Mouse (Mus musculus): ENCODE data around the gene Mb. TPM values are rescaled to one million over a fixed set of nuclear protein-coding genes. Genes with fewer than 3 reads are reported as not detected.

Mb gene
- polyA plus RNA-seq, 1 experiment from 2014 or later, result 0.37 TPM

DNA sequence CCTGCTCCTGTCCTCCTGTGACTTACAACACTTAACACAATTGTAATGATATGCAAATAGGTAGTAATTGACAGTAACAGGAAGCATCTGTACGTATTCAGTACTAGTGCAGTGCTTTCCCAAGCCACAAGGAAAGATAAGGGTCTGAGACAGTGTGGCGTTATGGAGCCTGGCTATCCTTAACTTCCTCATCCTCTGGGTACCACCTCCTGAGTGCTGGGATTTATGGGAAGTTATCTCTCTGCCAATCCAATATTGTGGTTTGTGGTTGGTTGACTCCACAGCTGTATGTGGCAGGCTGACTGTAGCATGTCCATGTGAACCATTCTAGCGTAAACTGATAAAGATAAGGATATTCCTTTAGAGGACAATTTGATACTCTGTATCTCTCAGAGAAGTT, 9.7 kb downstream of the Mb start:
- Histone ChIP-seq H3K4me2 (no peak overlapping the region), H3K27ac (replicated peaks) (no peak overlapping the region), H3K4me1 (replicated peaks) (peaks cover 6% of the 10 kb centered on the region; the same call in 1 of the 2 replicates), H3K4me3 (replicated peaks) (no peak overlapping the region), H3K36me3 (replicated peaks) (no peaks in the 10 kb centered on the region), H3K27me3 (peaks cover 15% of the 10 kb centered on the region; the same call in 1 of the 2 replicates), H3K9ac (no peak overlapping the region), H3K9me3 (replicated peaks) (no peaks in the 10 kb centered on the region)
- WGBS (ENCODE audit: insufficient replicate concordance), result 13% methylated on average over 3 of the region's 3 CpGs
- ATAC-seq (ENCODE audit: insufficient read depth), result no peak

DNA sequence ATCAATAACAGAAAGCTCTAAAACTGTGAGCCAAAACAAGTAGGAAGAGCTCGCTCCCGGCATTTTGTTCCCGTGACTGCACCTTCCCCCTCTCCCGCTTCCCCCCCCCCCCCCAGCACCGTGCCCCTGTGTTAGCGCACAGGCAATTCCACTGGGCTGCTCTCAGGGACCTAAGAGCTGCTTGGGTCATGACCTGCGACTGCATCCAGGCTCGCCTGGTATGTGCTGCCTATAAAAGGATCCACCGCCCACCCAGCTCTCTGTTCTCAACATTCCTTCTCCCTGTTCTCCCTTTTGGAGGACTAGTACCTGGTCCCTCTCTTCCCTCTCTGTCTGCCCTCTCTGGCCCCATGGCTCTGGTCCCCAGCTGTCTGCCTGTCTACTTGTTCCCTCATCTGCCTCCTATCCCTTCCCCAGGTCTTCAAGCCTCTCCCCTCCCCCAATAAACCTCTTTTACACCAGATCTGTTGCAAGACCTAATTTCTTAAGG, 11.2 kb downstream of the Mb start:
- H3K27ac ChIP-seq (replicated peaks), result no peak overlapping the region
- peaks cover 10% of the 10 kb centered on the region for H3K4me1 ChIP-seq (replicated peaks)
- no peaks in the 10 kb centered on the region for H3K9me3 ChIP-seq (replicated peaks)
- 72% methylated on average over 9 of the region's 9 CpGs for WGBS (ENCODE audit: insufficient replicate concordance)
- no peak overlapping the region for H3K4me3 ChIP-seq (replicated peaks)
- no peak for ATAC-seq (ENCODE audit: insufficient read depth)
- H3K36me3 ChIP-seq (replicated peaks), result no peaks in the 10 kb centered on the region
- H3K9ac ChIP-seq, result no peak overlapping the region
- H3K27me3 ChIP-seq, result peaks cover 15% of the 10 kb centered on the region; the same call in 1 of the 2 replicates
- H3K4me2 ChIP-seq, result no peak overlapping the region

DNA sequence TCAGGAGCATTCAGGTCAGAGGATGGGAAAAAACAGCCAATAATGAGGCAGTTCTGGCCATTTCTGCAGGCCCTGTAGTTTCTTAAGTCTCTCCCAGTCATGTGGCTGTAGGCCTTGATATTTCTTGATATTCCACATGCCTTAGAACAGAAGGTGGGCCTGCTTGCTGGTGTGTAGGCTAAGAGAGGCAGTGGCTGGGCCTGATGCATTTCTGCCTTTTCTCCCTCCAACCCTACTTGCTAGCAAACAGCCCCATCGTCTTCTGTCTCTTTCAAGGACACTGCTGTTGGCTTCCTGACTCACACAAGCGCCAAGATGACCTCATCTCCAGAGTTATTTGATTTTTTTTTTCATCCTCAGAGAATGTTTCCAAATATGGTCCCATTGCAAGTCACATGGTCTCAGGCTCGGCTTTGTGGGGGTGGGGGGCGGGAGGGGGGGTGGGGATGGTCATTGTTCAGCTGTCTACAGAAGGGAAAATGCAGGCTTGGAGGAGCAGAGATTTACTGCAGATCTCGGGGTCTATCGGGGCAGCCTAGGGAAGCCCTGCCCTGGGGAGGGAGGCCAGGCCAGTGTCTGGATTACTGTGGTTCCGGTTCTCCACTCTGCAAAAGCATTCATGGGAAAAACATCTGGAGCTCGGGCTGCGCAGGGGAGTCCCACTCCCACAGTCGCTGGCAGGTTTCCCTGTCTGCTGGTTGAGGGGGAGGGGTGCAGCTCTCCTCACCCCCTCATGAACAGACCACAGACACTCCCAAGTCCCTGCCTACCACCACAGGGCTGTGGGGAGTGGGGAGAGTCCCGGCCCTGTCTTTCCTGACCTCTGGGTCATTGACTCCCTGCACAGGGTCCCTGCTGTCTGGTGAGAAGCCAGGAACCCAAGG, 12.9 kb downstream of the Mb start:
- Histone ChIP-seq H3K36me3 (replicated peaks) (no peaks in the 10 kb centered on the region), H3K9me3 (replicated peaks) (no peaks in the 10 kb centered on the region), H3K27ac (replicated peaks) (peak overlapping the region; percentile 9; the same call in 1 of the 2 replicates), H3K4me1 (replicated peaks) (peaks cover 10% of the 10 kb centered on the region), H3K4me3 (replicated peaks) (no peak overlapping the region), H3K4me2 (no peak overlapping the region), H3K27me3 (peaks cover 15% of the 10 kb centered on the region; the same call in 1 of the 2 replicates), H3K9ac (no peak overlapping the region)
- WGBS (ENCODE audit: insufficient replicate concordance), result 8% methylated on average over 11 of the region's 11 CpGs
- no peak for ATAC-seq (ENCODE audit: insufficient read depth)

DNA sequence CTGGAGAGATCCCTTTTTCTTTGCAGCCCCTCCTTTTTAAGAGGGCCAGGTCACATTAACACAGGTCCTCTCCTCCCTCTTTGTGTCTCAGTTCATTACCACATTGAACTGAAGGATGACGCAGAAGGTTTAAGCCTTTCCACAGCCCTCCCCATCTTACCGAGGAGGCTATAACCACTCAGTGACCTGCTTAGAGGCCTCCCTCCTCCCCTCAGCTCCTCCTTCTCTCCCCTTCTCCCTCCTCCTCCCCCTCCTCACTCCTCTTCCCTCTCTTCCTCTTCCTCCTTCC, 13.5 kb downstream of the Mb start:
- H3K9me3 ChIP-seq (replicated peaks), result no peaks in the 10 kb centered on the region
- no peak for ATAC-seq (ENCODE audit: insufficient read depth)
- H3K36me3 ChIP-seq (replicated peaks), result no peaks in the 10 kb centered on the region
- no peak overlapping the region for H3K4me2 ChIP-seq
- H3K4me1 ChIP-seq (replicated peaks), result peaks cover 10% of the 10 kb centered on the region
- WGBS (ENCODE audit: insufficient replicate concordance), result 48% methylated on average over 2 of the region's 2 CpGs
- H3K27ac ChIP-seq (replicated peaks), result 0 out of 2 replicates have a peak overlapping the region, but pooled peaks have one; percentile 9
- no peak overlapping the region for H3K4me3 ChIP-seq (replicated peaks)
- no peak overlapping the region for H3K9ac ChIP-seq
- H3K27me3 ChIP-seq, result peaks cover 15% of the 10 kb centered on the region; the same call in 1 of the 2 replicates

DNA sequence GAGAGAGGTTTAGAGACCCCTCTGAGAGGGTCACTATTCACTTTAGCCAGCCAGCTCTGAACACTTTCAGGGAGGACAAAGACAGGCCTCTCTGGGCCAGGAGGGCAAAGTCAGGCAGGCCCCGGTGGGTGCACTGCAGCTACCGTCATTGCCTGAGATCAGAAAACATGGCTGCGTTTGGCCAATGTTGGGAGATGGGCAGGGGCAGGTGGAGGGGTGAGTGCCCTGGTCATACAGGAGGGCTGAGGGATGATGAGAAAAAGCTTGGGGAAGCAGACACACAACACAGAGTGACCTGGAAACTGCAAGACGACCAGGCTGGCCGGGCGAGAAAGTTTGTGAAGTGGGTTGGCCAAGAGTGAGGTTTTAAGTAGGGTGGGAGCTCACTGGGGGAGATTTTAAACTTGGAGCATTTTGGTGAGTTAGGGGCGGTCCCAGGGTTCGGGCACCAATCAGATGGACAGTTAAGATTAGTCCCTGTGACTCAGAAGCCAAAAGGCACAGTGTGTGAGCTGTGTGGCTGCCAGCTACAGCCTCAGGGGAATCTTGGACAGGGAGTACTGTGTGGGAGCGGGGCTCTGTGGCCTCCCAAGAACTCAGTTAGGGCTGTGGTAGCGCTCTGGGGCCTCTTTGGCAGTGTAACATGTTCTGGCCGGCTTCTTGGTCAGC, 14.0 kb downstream of the Mb start:
- H3K9me3 ChIP-seq (replicated peaks), result no peaks in the 10 kb centered on the region
- no peak for ATAC-seq (ENCODE audit: insufficient read depth)
- H3K4me3 ChIP-seq (replicated peaks), result no peak overlapping the region
- H3K9ac ChIP-seq, result no peak overlapping the region
- H3K27me3 ChIP-seq, result peaks cover 15% of the 10 kb centered on the region; the same call in 1 of the 2 replicates
- H3K4me2 ChIP-seq, result no peak overlapping the region
- 0 out of 2 replicates have a peak overlapping the region, but pooled peaks have one; percentile 9 for H3K27ac ChIP-seq (replicated peaks)
- no peaks in the 10 kb centered on the region for H3K36me3 ChIP-seq (replicated peaks)
- 61% methylated on average over 11 of the region's 11 CpGs for WGBS (ENCODE audit: insufficient replicate concordance)
- H3K4me1 ChIP-seq (replicated peaks), result peaks cover 10% of the 10 kb centered on the region

DNA sequence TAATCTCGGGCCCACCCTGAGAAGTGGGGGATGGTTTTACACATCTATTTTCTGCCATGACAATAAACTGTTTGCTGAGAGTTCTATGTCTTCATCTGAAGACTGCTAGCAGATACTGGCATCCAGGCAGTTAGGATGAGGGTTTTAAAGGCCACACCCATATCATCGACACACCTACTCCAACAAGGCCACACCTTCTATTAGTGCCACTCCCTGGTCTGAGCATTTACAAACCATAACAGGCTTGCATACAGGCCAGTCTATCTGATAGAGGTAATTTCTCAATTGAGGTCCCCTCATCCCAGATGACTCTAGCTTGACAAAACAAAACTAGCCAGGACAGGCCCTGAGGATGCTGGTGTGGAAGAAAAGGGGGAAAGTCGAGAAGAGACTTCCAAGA, 14.8 kb downstream of the Mb start:
- Histone ChIP-seq H3K27ac (replicated peaks) (no peak overlapping the region), H3K4me2 (no peak overlapping the region), H3K36me3 (replicated peaks) (no peaks in the 10 kb centered on the region), H3K27me3 (peaks cover 15% of the 10 kb centered on the region; the same call in 1 of the 2 replicates), H3K9ac (no peak overlapping the region), H3K4me1 (replicated peaks) (peaks cover 10% of the 10 kb centered on the region), H3K9me3 (replicated peaks) (no peaks in the 10 kb centered on the region), H3K4me3 (replicated peaks) (no peak overlapping the region)
- ATAC-seq (ENCODE audit: insufficient read depth), result no peak
- WGBS (ENCODE audit: insufficient replicate concordance), result 44% methylated on average over 3 of the region's 3 CpGs

DNA sequence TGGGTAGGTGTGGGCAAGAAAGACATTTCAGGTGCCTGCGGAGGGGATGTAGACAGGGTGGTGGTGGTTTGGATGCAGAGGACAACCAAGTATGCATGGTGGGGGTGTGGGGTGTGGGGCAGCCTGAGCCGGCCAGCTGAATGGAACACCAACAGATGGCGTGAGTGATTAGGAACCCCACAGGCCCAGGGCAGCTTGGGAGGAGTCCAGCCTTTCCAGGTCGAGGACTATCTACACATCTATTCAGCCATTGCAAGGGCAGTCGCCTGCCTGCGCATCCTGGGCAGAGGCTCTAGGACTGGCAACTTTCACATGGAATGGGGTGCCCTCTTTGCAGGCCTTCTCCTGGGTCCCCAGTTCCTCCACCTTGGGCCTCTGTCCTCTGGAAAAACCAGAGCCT, 15.9 kb downstream of the Mb start:
- Histone ChIP-seq H3K4me3 (replicated peaks) (no peak overlapping the region), H3K27me3 (peaks cover 12% of the 10 kb centered on the region; the same call in 1 of the 2 replicates), H3K9me3 (replicated peaks) (no peaks in the 10 kb centered on the region), H3K4me1 (replicated peaks) (peaks cover 10% of the 10 kb centered on the region), H3K27ac (replicated peaks) (no peak overlapping the region), H3K9ac (no peak overlapping the region), H3K4me2 (no peak overlapping the region), H3K36me3 (replicated peaks) (no peaks in the 10 kb centered on the region)
- ATAC-seq (ENCODE audit: insufficient read depth), result no peak
- 48% methylated on average over 6 of the region's 6 CpGs for WGBS (ENCODE audit: insufficient replicate concordance)

DNA sequence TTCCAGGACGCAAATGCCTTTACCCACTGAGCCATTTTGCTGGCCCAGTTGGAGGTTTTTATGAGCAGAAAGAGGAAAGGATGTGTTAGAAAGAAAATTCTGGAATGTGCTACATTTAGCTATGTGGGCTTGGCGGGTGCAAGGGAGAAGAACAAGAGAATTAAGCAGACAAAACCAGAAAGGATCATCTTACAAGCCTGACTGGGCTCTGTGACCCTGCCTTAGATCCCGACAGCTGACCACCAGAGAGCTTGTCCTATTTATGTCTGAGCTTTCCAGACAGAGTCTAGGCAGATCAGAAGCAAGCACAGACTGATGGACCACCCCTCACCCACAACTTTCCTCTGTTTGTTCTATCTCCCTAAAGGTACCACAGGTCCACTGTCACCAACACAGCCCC, 19.2 kb downstream of the Mb start:
- no peak overlapping the region for H3K4me3 ChIP-seq (replicated peaks)
- H3K9ac ChIP-seq, result no peak overlapping the region
- no peak for ATAC-seq (ENCODE audit: insufficient read depth)
- peaks cover 9% of the 10 kb centered on the region for H3K4me1 ChIP-seq (replicated peaks)
- 45% methylated on average over 3 of the region's 3 CpGs for WGBS (ENCODE audit: insufficient replicate concordance)
- H3K4me2 ChIP-seq, result no peak overlapping the region
- H3K36me3 ChIP-seq (replicated peaks), result no peaks in the 10 kb centered on the region
- no peaks in the 10 kb centered on the region for H3K9me3 ChIP-seq (replicated peaks)
- no peaks in the 10 kb centered on the region for H3K27me3 ChIP-seq
- H3K27ac ChIP-seq (replicated peaks), result no peak overlapping the region

DNA sequence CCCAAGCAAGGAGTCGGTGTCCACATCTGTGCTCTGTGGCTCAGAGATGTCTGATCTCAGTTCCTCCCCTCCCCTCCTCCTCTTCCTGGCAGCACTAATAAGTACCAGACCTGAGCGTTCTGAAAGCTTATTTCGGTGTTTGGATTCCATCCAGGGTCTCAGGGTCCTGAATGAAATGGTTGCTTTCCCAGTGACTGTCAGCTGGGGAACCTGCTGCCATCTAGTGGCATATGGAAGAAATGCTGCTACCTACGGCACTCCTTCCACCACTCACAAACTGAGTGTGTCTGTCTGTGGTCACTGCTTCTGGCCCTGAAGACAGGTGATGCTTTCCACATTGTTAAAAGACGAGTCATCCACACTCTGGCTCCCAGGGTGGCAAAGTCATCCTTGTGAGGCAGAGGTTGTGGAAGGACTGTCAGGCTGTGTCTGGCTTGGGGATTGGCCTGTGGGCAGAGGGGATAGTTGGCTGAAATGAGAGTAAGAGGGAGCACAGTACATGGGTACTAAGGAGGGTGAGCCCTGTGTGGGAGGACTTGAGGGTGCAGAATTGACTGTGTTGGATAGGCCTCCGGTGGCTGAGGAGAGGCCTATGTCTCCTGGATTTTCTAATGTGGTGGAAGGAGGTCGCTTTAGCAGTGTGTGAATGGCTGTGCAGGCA, 21.0 kb downstream of the Mb start:
- Histone ChIP-seq H3K4me3 (replicated peaks) (no peak overlapping the region), H3K9me3 (replicated peaks) (no peaks in the 10 kb centered on the region), H3K27me3 (no peaks in the 10 kb centered on the region), H3K36me3 (replicated peaks) (no peaks in the 10 kb centered on the region), H3K9ac (no peak overlapping the region), H3K27ac (replicated peaks) (no peak overlapping the region), H3K4me1 (replicated peaks) (no peaks in the 10 kb centered on the region; the same call in 1 of the 2 replicates), H3K4me2 (no peak overlapping the region)
- ATAC-seq (ENCODE audit: insufficient read depth), result no peak
- 23% methylated on average over 7 of the region's 7 CpGs for WGBS (ENCODE audit: insufficient replicate concordance)

DNA sequence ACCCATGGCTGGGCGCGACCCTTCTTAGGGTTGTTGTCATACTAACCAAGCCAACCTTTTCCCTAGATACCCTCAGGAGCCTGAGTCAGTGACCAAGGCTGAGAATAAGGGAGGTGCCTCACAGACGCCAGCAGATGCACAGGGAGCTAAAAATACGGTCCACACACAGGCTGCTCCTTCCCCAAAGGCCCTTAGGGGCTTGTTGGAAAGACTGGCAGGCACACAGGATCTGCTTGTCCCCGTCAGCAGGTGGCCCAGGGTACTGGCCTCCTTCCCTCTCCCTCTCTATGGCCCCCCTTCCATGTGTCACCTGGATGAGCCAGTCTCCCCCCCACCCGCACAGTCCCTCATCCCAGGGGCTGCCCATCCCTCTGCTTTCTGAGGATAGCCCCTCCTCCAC, 22.8 kb downstream of the Mb start:
- Histone ChIP-seq H3K4me3 (replicated peaks) (no peak overlapping the region), H3K9me3 (replicated peaks) (no peaks in the 10 kb centered on the region), H3K4me2 (no peak overlapping the region), H3K4me1 (replicated peaks) (no peaks in the 10 kb centered on the region; the same call in 1 of the 2 replicates), H3K27ac (replicated peaks) (no peak overlapping the region), H3K27me3 (no peaks in the 10 kb centered on the region), H3K9ac (no peak overlapping the region), H3K36me3 (replicated peaks) (no peaks in the 10 kb centered on the region)
- 61% methylated on average over 6 of the region's 6 CpGs for WGBS (ENCODE audit: insufficient replicate concordance)
- ATAC-seq (ENCODE audit: insufficient read depth), result no peak

DNA sequence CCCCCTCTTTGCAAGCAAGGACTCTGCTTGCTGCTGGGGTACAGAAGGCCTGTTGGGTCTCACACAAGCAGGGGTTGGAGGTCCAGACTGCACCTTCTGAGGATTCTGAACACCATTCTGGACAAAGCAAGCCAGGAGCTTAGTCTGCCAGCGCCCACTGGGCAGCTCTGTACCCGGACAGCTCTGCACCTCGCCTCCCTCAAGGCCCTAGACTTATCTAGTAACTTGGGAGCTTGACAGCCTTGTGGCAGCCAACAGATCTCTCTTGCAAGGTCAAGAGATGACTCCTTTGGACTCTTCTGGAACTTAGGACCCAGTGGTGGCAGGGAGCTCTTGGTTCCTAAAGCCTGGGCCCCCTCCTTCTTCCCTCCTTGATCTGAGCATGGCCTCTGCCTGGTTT, 23.4 kb downstream of the Mb start:
- Histone ChIP-seq H3K4me3 (replicated peaks) (no peak overlapping the region), H3K9me3 (replicated peaks) (no peaks in the 10 kb centered on the region), H3K4me1 (replicated peaks) (no peaks in the 10 kb centered on the region; the same call in 1 of the 2 replicates), H3K4me2 (no peak overlapping the region), H3K27me3 (no peaks in the 10 kb centered on the region), H3K36me3 (replicated peaks) (no peaks in the 10 kb centered on the region), H3K27ac (replicated peaks) (no peak overlapping the region), H3K9ac (no peak overlapping the region)
- WGBS (ENCODE audit: insufficient replicate concordance), result 75% methylated on average over 3 of the region's 3 CpGs
- ATAC-seq (ENCODE audit: insufficient read depth), result no peak
